Mouse (Mus musculus) limb, embryonic 12.5 days (tissue): ENCODE data around the gene Bcl9. TPM values are rescaled to one million over a fixed set of nuclear protein-coding genes. Genes with fewer than 3 reads are reported as not detected.

Source experiments
- ATAC-seq: fragments of 200-750 bp; cut with Nextera tagmentation; 2 replicates; pipeline ENCODE4 v1.8.0; 2017; ENCODE audit warnings: low read depth, moderate TSS enrichment; ENCODE audit not compliant: insufficient number of reproducible peaks, insufficient read depth, low FRiP score, low TSS enrichment
- H3K27ac ChIP-seq: fragments of 300-500 bp; sonication (generic); 2 replicates; pipeline ENCODE4 v1.5.1; 2016; ENCODE audit warnings: mild to moderate bottlenecking, moderate library complexity
- H3K27me3 ChIP-seq: fragments of 300-500 bp; sonication (generic); 2 replicates; pipeline ENCODE4 v1.6.1; 2016; ENCODE audit warnings: mild to moderate bottlenecking, moderate library complexity
- H3K36me3 ChIP-seq: fragments of 300-500 bp; sonication (generic); 2 replicates; pipeline ENCODE4 v1.6.1; 2016; ENCODE audit warnings: mild to moderate bottlenecking, moderate library complexity
- H3K4me1 ChIP-seq: fragments of 300-500 bp; sonication (generic); replicated peaks from 2 replicates; pipeline ENCODE4 v1.6.1; 2016
- H3K4me2 ChIP-seq: fragments of 300-500 bp; sonication (generic); 2 replicates; pipeline ENCODE4 v1.6.1; 2016; ENCODE audit warnings: mild to moderate bottlenecking, moderate library complexity
- H3K4me3 ChIP-seq: fragments of 300-500 bp; sonication (generic); replicated peaks from 2 replicates; pipeline ENCODE4 v1.5.1; 2016; ENCODE audit warnings: mild to moderate bottlenecking
- H3K9ac ChIP-seq: fragments of 300-500 bp; sonication (generic); replicated peaks from 2 replicates; pipeline ENCODE4 v1.6.1; 2016; ENCODE audit warnings: mild to moderate bottlenecking, moderate library complexity
- H3K9me3 ChIP-seq: fragments of 300-500 bp; sonication (generic); 2 replicates; pipeline ENCODE4 v1.6.1; 2016; ENCODE audit warnings: mild to moderate bottlenecking, moderate library complexity
- WGBS: fragments of 180-500 bp; shearing (Covaris S2); methylation state at CpG from one replicate; pipeline ENCODE4 v1.1.7; 2016; 5-methylcytosine and 5-hydroxymethylcytosine counted together
- polyA plus RNA-seq: library from polyadenylated mRNA; unstranded; fragments of >200 nt; fragmentation: Nextera tagmentation; extraction: Ambion mirVana; gene quantifications from 2 replicates; pipeline ENCODE4 v1.2.1, GENCODE M21; 2016

Gene Bcl9
- polyA plus RNA-seq, 1 experiment from 2014 or later = 92.5 TPM

- ATAC-seq = no peak
- 92% methylated on average over 5 of the region's 5 CpGs for WGBS
- H3K4me3 ChIP-seq = no peak overlapping the region
Observed at GRCm38 (mm10) chr3:97230631-97231404, 66.9 kb downstream of the Bcl9 start.

GRCm38 (mm10) chr3:97228457-97228856 lies 69.3 kb downstream of the Bcl9 start:
- whole genome bisulfite sequencing = 11% methylated on average over 12 of the region's 12 CpGs
- H3K9ac ChIP-seq = peak overlapping the region; percentile 71
- no peaks in the 10 kb centered on the region for H3K27me3 ChIP-seq
- H3K4me1 ChIP-seq = peaks cover 32% of the 10 kb centered on the region
- no peaks in the 10 kb centered on the region for H3K9me3 ChIP-seq
- peak overlapping the region; percentile 85 for H3K4me2 ChIP-seq
- ATAC-seq = no peak
- peak overlapping the region; percentile 96 for H3K27ac ChIP-seq
- peak overlapping the region; percentile 84 for H3K4me3 ChIP-seq
- H3K36me3 ChIP-seq = peaks cover 11% of the 10 kb centered on the region; the same call in 1 of the 2 replicates

More at GRCm38 (mm10) chr3:97230631-97231404, 66.9 kb downstream of the Bcl9 start:
- H3K36me3 ChIP-seq = peaks cover 7% of the 10 kb centered on the region; the same call in 1 of the 2 replicates
- peaks cover 17% of the 10 kb centered on the region for H3K4me1 ChIP-seq
- no peaks in the 10 kb centered on the region for H3K9me3 ChIP-seq
- no peak overlapping the region for H3K27ac ChIP-seq
- H3K4me2 ChIP-seq = no peak overlapping the region
- no peak overlapping the region for H3K9ac ChIP-seq
- no peaks in the 10 kb centered on the region for H3K27me3 ChIP-seq

GRCm38 (mm10) chr3:97228020-97228419 lies 69.7 kb downstream of the Bcl9 start:
- Histone ChIP-seq H3K36me3 (peaks cover 15% of the 10 kb centered on the region; the same call in 1 of the 2 replicates), H3K27ac (peak overlapping the region; percentile 96), H3K9ac (peak overlapping the region; percentile 71), H3K4me1 (peaks cover 35% of the 10 kb centered on the region), H3K4me2 (peak overlapping the region; percentile 85), H3K9me3 (no peaks in the 10 kb centered on the region), H3K4me3 (peak overlapping the region; percentile 84), H3K27me3 (no peaks in the 10 kb centered on the region)
- under 1% methylated on average over 16 of the region's 16 CpGs for WGBS
- peak; percentile 52 for ATAC-seq

- Histone ChIP-seq H3K4me1 (peaks cover 35% of the 10 kb centered on the region), H3K4me3 (peak overlapping the region; percentile 84), H3K9ac (peak overlapping the region; percentile 94), H3K27ac (peak overlapping the region; percentile 96), H3K27me3 (no peaks in the 10 kb centered on the region), H3K36me3 (peaks cover 16% of the 10 kb centered on the region), H3K4me2 (peak overlapping the region; percentile 85), H3K9me3 (no peaks in the 10 kb centered on the region)
- peak; percentile 88 for ATAC-seq
- 1% methylated on average over 29 of the region's 79 CpGs for WGBS
Observed at GRCm38 (mm10) chr3:97227259-97228005, 70.3 kb downstream of the Bcl9 start.

- no peak for ATAC-seq
Observed at GRCm38 (mm10) chr3:97226719-97227118, 71.0 kb downstream of the Bcl9 start.

GRCm38 (mm10) chr3:97225231-97225630 lies 72.5 kb downstream of the Bcl9 start:
- no peaks in the 10 kb centered on the region for H3K27me3 ChIP-seq
- H3K4me3 ChIP-seq = no peak overlapping the region
- peak overlapping the region; percentile 85 for H3K4me2 ChIP-seq
- H3K36me3 ChIP-seq = peaks cover 31% of the 10 kb centered on the region
- 74% methylated on average over 5 of the region's 5 CpGs for WGBS
- H3K4me1 ChIP-seq = peaks cover 35% of the 10 kb centered on the region
- H3K9me3 ChIP-seq = no peaks in the 10 kb centered on the region
- no peak overlapping the region for H3K9ac ChIP-seq
- no peak overlapping the region for H3K27ac ChIP-seq
- no peak for ATAC-seq

More at GRCm38 (mm10) chr3:97226719-97227118, 71.0 kb downstream of the Bcl9 start:
- H3K9ac ChIP-seq = peak overlapping the region; percentile 94
- H3K4me1 ChIP-seq = peaks cover 35% of the 10 kb centered on the region
- WGBS = under 1% methylated on average over 18 of the region's 18 CpGs
- peaks cover 23% of the 10 kb centered on the region for H3K36me3 ChIP-seq
- no peaks in the 10 kb centered on the region for H3K9me3 ChIP-seq
- H3K4me3 ChIP-seq = peak overlapping the region; percentile 84
- H3K27ac ChIP-seq = peak overlapping the region; percentile 96
- H3K27me3 ChIP-seq = no peaks in the 10 kb centered on the region
- H3K4me2 ChIP-seq = peak overlapping the region; percentile 85

GRCm38 (mm10) chr3:97223261-97223660 lies 74.5 kb downstream of the Bcl9 start:
- no peak for ATAC-seq
- peaks cover 50% of the 10 kb centered on the region for H3K36me3 ChIP-seq
- WGBS = 88% methylated on average over 9 of the region's 9 CpGs

GRCm38 (mm10) chr3:97215526-97215925 lies 82.2 kb downstream of the Bcl9 start:
- no peak for ATAC-seq
- H3K36me3 ChIP-seq = peaks cover 95% of the 10 kb centered on the region
- no peak overlapping the region for H3K4me2 ChIP-seq
- no peaks in the 10 kb centered on the region for H3K27me3 ChIP-seq
- no peak overlapping the region for H3K4me3 ChIP-seq
- no peaks in the 10 kb centered on the region for H3K9me3 ChIP-seq
- 68% methylated on average over 3 of the region's 3 CpGs for WGBS
- H3K9ac ChIP-seq = no peak overlapping the region
- H3K4me1 ChIP-seq = no peaks in the 10 kb centered on the region
- H3K27ac ChIP-seq = no peak overlapping the region

More at GRCm38 (mm10) chr3:97223261-97223660, 74.5 kb downstream of the Bcl9 start:
- Histone ChIP-seq H3K27ac (no peak overlapping the region), H3K4me2 (no peak overlapping the region), H3K27me3 (no peaks in the 10 kb centered on the region), H3K9ac (no peak overlapping the region), H3K4me1 (peaks cover 27% of the 10 kb centered on the region), H3K9me3 (no peaks in the 10 kb centered on the region), H3K4me3 (no peak overlapping the region)

GRCm38 (mm10) chr3:97214439-97214838 lies 83.3 kb downstream of the Bcl9 start:
- no peak for ATAC-seq
- Histone ChIP-seq H3K4me3 (no peak overlapping the region), H3K27me3 (no peaks in the 10 kb centered on the region), H3K36me3 (peaks cover 95% of the 10 kb centered on the region), H3K27ac (no peak overlapping the region), H3K9me3 (no peaks in the 10 kb centered on the region), H3K9ac (no peak overlapping the region), H3K4me2 (no peak overlapping the region), H3K4me1 (no peaks in the 10 kb centered on the region)
- WGBS = 85% methylated on average over 1 of the region's 1 CpGs

- H3K27me3 ChIP-seq = no peaks in the 10 kb centered on the region
- no peak overlapping the region for H3K4me2 ChIP-seq
- no peak for ATAC-seq
- no peak overlapping the region for H3K27ac ChIP-seq
- H3K36me3 ChIP-seq = peaks cover 95% of the 10 kb centered on the region
- H3K9ac ChIP-seq = no peak overlapping the region
- H3K4me3 ChIP-seq = no peak overlapping the region
- no peaks in the 10 kb centered on the region for H3K9me3 ChIP-seq
- 89% methylated on average over 10 of the region's 10 CpGs for WGBS
- H3K4me1 ChIP-seq = no peaks in the 10 kb centered on the region
Observed at GRCm38 (mm10) chr3:97213871-97214270, 83.8 kb downstream of the Bcl9 start.

GRCm38 (mm10) chr3:97211177-97211576 lies 86.5 kb downstream of the Bcl9 start:
- no peak for ATAC-seq
- Histone ChIP-seq H3K36me3 (peaks cover 98% of the 10 kb centered on the region), H3K27me3 (no peaks in the 10 kb centered on the region), H3K27ac (no peak overlapping the region), H3K9ac (no peak overlapping the region), H3K4me2 (no peak overlapping the region), H3K4me1 (no peaks in the 10 kb centered on the region), H3K9me3 (no peaks in the 10 kb centered on the region), H3K4me3 (no peak overlapping the region)
- 88% methylated on average over 5 of the region's 5 CpGs for WGBS
